Mouse (Mus musculus) cerebellum, adult 8-10 months (tissue): ENCODE results near the gene Olfr344.

Experiments used
- DNase-seq: peaks from one replicate; pipeline ENCODE4 v3.0.0; 2022

Olfr344 gene

GRCm38 (mm10) chr2:36566362-36566761, at the start of gene Olfr344:
Gene Olfr344 (plus strand): TSS chr2:36566662.
- DNase-seq: no peak

GRCm38 (mm10) chr2:36524698-36525097, 41.8 kb upstream of the Olfr344 start, which contains the start of gene Olfr342:
Gene Olfr342 (plus strand): TSS chr2:36524998.
- DNase-seq: no peak

GRCm38 (mm10) chr2:36565156-36565555, 1.3 kb upstream of the Olfr344 start:
- DNase-seq: no peak

GRCm38 (mm10) chr2:36567022-36567421, 560 bp downstream of the Olfr344 start:
- no peak for DNase-seq

GRCm38 (mm10) chr2:36567845-36568244, 1.4 kb downstream of the Olfr344 start:
- DNase-seq: no peak
